Mouse (Mus musculus) cerebellum, adult 9-10 months (tissue): ENCODE results near the gene Dtx3l.
A peak's percentile ranks its signal among the peaks of the same experiment; 100 is the strongest.
"Not testable (repeated sequence)": the region's sequence is repeated elsewhere in the genome, so short reads cannot be mapped to it uniquely, and the experiment has no call there.

Experiments
- DNase-seq: peaks from one replicate; pipeline ENCODE4 v3.0.0; 2022

The Dtx3l gene

GRCm38 (mm10) chr16:35923546-35924198 lies 15.3 kb downstream of the Dtx3l start:
- no peak for DNase-seq

GRCm38 (mm10) chr16:35922301-35922895 lies 16.6 kb downstream of the Dtx3l start:
- DNase-seq, result no peak

- no peak for DNase-seq
Measured at GRCm38 (mm10) chr16:35921676-35922235, 17.2 kb downstream of the Dtx3l start.

GRCm38 (mm10) chr16:35918721-35919543 lies 20.0 kb downstream of the Dtx3l start:
- no peak for DNase-seq

GRCm38 (mm10) chr16:35914301-35914700 lies 24.6 kb downstream of the Dtx3l start:
- no peak for DNase-seq

- no peak for DNase-seq
Measured at GRCm38 (mm10) chr16:35913526-35913925, 25.4 kb downstream of the Dtx3l start.

- no peak for DNase-seq
Measured at GRCm38 (mm10) chr16:35911449-35911848, 27.5 kb downstream of the Dtx3l start.

- peak; percentile 26 for DNase-seq
Measured at GRCm38 (mm10) chr16:35907432-35908201, 31.3 kb downstream of the Dtx3l start.

- no peak for DNase-seq
Measured at GRCm38 (mm10) chr16:35906887-35907286, 32.1 kb downstream of the Dtx3l start.

GRCm38 (mm10) chr16:35905819-35906485 lies 33.0 kb downstream of the Dtx3l start:
- DNase-seq, result no peak

GRCm38 (mm10) chr16:35905355-35905754 lies 33.6 kb downstream of the Dtx3l start:
- no peak for DNase-seq

GRCm38 (mm10) chr16:35904121-35904736 lies 34.7 kb downstream of the Dtx3l start:
- no peak for DNase-seq

- DNase-seq, result no peak
Measured at GRCm38 (mm10) chr16:35903014-35903640, 35.8 kb downstream of the Dtx3l start.

GRCm38 (mm10) chr16:35900541-35900940 lies 38.4 kb downstream of the Dtx3l start:
- DNase-seq, result no peak

- no peak for DNase-seq
Measured at GRCm38 (mm10) chr16:35894997-35895396, 44.0 kb downstream of the Dtx3l start.

GRCm38 (mm10) chr16:35891603-35892002 lies 47.3 kb downstream of the Dtx3l start:
- not testable (repeated sequence) for DNase-seq

GRCm38 (mm10) chr16:35890645-35891044 lies 48.3 kb downstream of the Dtx3l start:
- no peak for DNase-seq

GRCm38 (mm10) chr16:35888910-35889309 lies 50.0 kb downstream of the Dtx3l start:
- no peak for DNase-seq

GRCm38 (mm10) chr16:35888174-35888573 lies 50.8 kb downstream of the Dtx3l start:
- DNase-seq, result no peak
